20 mouse cellular contexts compared by ENCODE assay signal in the genomic region with DNA sequence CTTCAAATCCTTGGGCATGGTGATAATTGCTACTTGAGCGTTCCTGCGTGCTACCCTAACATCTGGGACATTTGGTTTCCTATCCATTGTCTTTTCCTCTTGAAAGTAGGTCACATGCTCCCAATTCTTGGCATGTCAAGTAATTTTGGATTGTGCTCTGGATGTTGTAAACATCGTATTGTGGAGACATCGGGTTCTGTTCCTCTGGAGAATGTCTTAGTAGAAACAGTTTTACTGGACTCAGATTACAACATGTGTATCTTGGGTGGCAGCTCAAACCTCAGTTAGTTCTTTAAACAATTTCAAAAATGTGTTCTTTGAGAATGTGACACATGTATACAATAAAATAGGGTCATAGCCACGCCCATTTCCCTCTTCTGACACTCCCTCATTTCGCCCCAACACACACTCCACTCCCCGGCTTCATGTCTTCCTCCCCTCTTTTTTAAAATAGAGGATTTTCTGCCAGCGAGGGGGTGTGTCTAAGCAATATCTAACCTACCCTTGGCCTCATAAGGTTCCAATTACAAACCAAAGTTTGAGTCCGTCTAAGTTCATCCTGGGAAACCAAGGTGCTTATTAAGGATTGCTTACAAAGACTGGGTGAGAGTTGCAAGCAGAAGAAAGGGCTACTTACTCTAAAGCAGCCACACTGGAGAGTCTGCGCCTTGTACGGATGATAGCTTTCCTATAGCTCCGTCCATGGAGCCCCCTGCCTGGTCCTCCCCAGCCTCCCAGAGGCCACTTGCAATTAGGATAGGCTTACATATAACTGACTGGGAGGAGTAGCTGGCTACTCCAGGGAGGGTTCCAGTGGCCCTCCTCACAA. TPM values are rescaled to one million over a fixed set of nuclear protein-coding genes. Genes with fewer than 3 reads are reported as not detected.
A peak's percentile ranks its signal among the peaks of the same experiment; 100 is the strongest.
DNase-seq lines count a peak whose midpoint lies in the region; ATAC-seq and TF ChIP-seq lines count a peak whose summit lies in the region.
"Had no signal": no experiment of that assay in that cellular context is flagged by ENCODE, and none has a peak within 500 bp of the region (broad histone marks: within the 10 kb centered on the region; RNA-seq: fewer than 3 reads in every experiment).

No protein-coding gene starts in this region.

- TF ChIP-seq POLR2A in cortical plate, adult 2 months (IDR thresholded peaks at IDR 0.05; ENCODE audit: extremely low read depth, insufficient read depth, low read length) = no peak
- no peak for TF ChIP-seq POLR2A in limb, embryonic 14.5 days (IDR thresholded peaks at IDR 0.05; ENCODE audit: borderline replicate concordance, extremely low read depth, insufficient read depth, insufficient read length)

- H3K4me3 ChIP-seq in forebrain, embryonic 11.5 days (ENCODE audit: low read depth, low read length) = no peak overlapping the region
- no peak overlapping the region for H3K4me3 ChIP-seq in forebrain, postnatal 0 days (ENCODE audit: low read depth, low read length)
- no peak overlapping the region for H3K4me3 ChIP-seq in cortical plate, adult 2 months (ENCODE audit: insufficient read depth, low read length)
- H3K4me3 ChIP-seq in forebrain, embryonic 12.5 days (replicated peaks) = no peak overlapping the region
- no peak overlapping the region for H3K4me3 ChIP-seq in limb, embryonic 14.5 days (replicated peaks; ENCODE audit: low read length)
- H3K4me3 ChIP-seq: heart, embryonic 10.5 days; hindbrain, embryonic 15.5 days; midbrain, embryonic 10.5 days; neural tube, embryonic 13.5 days had no signal

- H3K9ac ChIP-seq in forebrain, embryonic 11.5 days (ENCODE audit: low read length) = no peak overlapping the region
- no peak overlapping the region for H3K9ac ChIP-seq in forebrain, postnatal 0 days
- H3K9ac ChIP-seq in forebrain, embryonic 12.5 days = no peak overlapping the region
- H3K9ac ChIP-seq in limb, embryonic 14.5 days (ENCODE audit: low read depth, low read length, severe bottlenecking) = no peak overlapping the region
- H3K9ac ChIP-seq: hindbrain, embryonic 15.5 days; liver, postnatal 0 days; neural tube, embryonic 13.5 days had no signal

- WGBS in forebrain, embryonic 11.5 days = 63% methylated on average over 12 of the region's 12 CpGs
- 58% methylated on average over 12 of the region's 12 CpGs for WGBS in forebrain, postnatal 0 days
- 62% methylated on average over 12 of the region's 12 CpGs for WGBS in forebrain, embryonic 12.5 days
- WGBS in limb, embryonic 14.5 days = 34% methylated on average over 12 of the region's 12 CpGs

- no peaks in the 10 kb centered on the region for H3K4me1 ChIP-seq in forebrain, embryonic 11.5 days (replicated peaks; ENCODE audit: control insufficient read depth, insufficient read depth, low read length)
- H3K4me1 ChIP-seq in forebrain, postnatal 0 days (ENCODE audit: insufficient read depth) = no peaks in the 10 kb centered on the region
- H3K4me1 ChIP-seq in cortical plate, adult 2 months (ENCODE audit: control insufficient read depth, insufficient read depth, low read length) = peaks cover 5% of the 10 kb centered on the region
- H3K4me1 ChIP-seq in forebrain, embryonic 12.5 days = peaks cover 3% of the 10 kb centered on the region; the same call in 1 of the 2 replicates
- 0 out of 2 replicates have a peak, but pooled peaks cover 9% of the 10 kb centered on the region for H3K4me1 ChIP-seq in limb, embryonic 14.5 days (ENCODE audit: control insufficient read depth, insufficient read depth, low read length)
- H3K4me1 ChIP-seq: hindbrain, embryonic 15.5 days had no signal

- no peak overlapping the region for H3K27ac ChIP-seq in forebrain, embryonic 11.5 days (ENCODE audit: low read depth, low read length)
- H3K27ac ChIP-seq in forebrain, postnatal 0 days (ENCODE audit: low read depth, low read length) = no peak overlapping the region
- 0 out of 2 replicates have a peak overlapping the region, but pooled peaks have one; percentile 23 for H3K27ac ChIP-seq in cortical plate, adult 2 months (ENCODE audit: insufficient read depth, low read length)
- H3K27ac ChIP-seq in forebrain, embryonic 12.5 days = 0 out of 2 replicates have a peak overlapping the region, but pooled peaks have one; percentile 36
- no peak overlapping the region for H3K27ac ChIP-seq in limb, embryonic 14.5 days (replicated peaks; ENCODE audit: low read depth, low read length)
- H3K27ac ChIP-seq: heart, embryonic 10.5 days; hindbrain, embryonic 15.5 days; midbrain, embryonic 10.5 days; neural tube, embryonic 13.5 days had no signal

- intact Hi-C loops in heart, postnatal 25 days (cut with DNase I) = no loop called here

- H3K4me2 ChIP-seq in forebrain, embryonic 11.5 days (ENCODE audit: low read depth, low read length, severe bottlenecking) = no peak overlapping the region
- H3K4me2 ChIP-seq in forebrain, postnatal 0 days (ENCODE audit: low read depth) = no peak overlapping the region
- no peak overlapping the region for H3K4me2 ChIP-seq in forebrain, embryonic 12.5 days
- no peak overlapping the region for H3K4me2 ChIP-seq in limb, embryonic 14.5 days (replicated peaks; ENCODE audit: low read depth, low read length, severe bottlenecking)
- H3K4me2 ChIP-seq: hindbrain, embryonic 15.5 days; neural tube, embryonic 13.5 days had no signal

- no peaks in the 10 kb centered on the region for H3K27me3 ChIP-seq in forebrain, embryonic 11.5 days (ENCODE audit: control insufficient read depth, insufficient read depth, low read length)
- H3K27me3 ChIP-seq in forebrain, postnatal 0 days (ENCODE audit: insufficient read depth, low read length) = no peaks in the 10 kb centered on the region
- H3K27me3 ChIP-seq in forebrain, embryonic 12.5 days = no peaks in the 10 kb centered on the region
- no peaks in the 10 kb centered on the region for H3K27me3 ChIP-seq in limb, embryonic 14.5 days (ENCODE audit: control insufficient read depth, insufficient read depth, low read length)
- H3K27me3 ChIP-seq: hindbrain, embryonic 15.5 days; neural tube, embryonic 13.5 days had no signal

- DNase-seq in forebrain, embryonic 11.5 days (ENCODE audit: low spot score) = no peak
- DNase-seq in forebrain, postnatal 0 days = no peak
- peak; percentile 74 for DNase-seq in limb, embryonic 14.5 days (ENCODE audit: low spot score)
- DNase-seq in cerebellum, postnatal 10 days = no peak
- DNase-seq in heart, postnatal 25 days (ENCODE audit: low spot score) = no peak
- DNase-seq in spleen, postnatal 36 days (ENCODE audit: low spot score in 2 of 2) = no peak
- DNase-seq: gastrocnemius, postnatal 10 days; heart, postnatal 14 days; kidney, adult 2 months; left cerebral cortex, postnatal 4 days; liver, postnatal 0 days; thymus, postnatal 4 days had no signal

- no peak for TF ChIP-seq CTCF in forebrain, postnatal 0 days (IDR thresholded peaks at IDR 0.05; ENCODE audit: low read depth)
- TF ChIP-seq CTCF in cortical plate, adult 2 months (IDR thresholded peaks at IDR 0.05; ENCODE audit: extremely low read depth, insufficient read depth, low read length) = no peak

- H3K36me3 ChIP-seq in forebrain, embryonic 11.5 days (ENCODE audit: control insufficient read depth, insufficient read depth, low read length) = no peaks in the 10 kb centered on the region
- no peaks in the 10 kb centered on the region for H3K36me3 ChIP-seq in forebrain, postnatal 0 days (ENCODE audit: insufficient read depth)
- H3K36me3 ChIP-seq in forebrain, embryonic 12.5 days (replicated peaks) = no peaks in the 10 kb centered on the region
- peaks cover 14% of the 10 kb centered on the region for H3K36me3 ChIP-seq in limb, embryonic 14.5 days (ENCODE audit: control insufficient read depth, insufficient read depth, low read length)
- H3K36me3 ChIP-seq: heart, embryonic 10.5 days; hindbrain, embryonic 15.5 days; midbrain, embryonic 10.5 days; neural tube, embryonic 13.5 days had no signal

- no peaks in the 10 kb centered on the region for H3K9me3 ChIP-seq in forebrain, embryonic 11.5 days (ENCODE audit: control insufficient read depth, low read length)
- no peaks in the 10 kb centered on the region for H3K9me3 ChIP-seq in forebrain, postnatal 0 days (ENCODE audit: low read length)
- no peaks in the 10 kb centered on the region for H3K9me3 ChIP-seq in forebrain, embryonic 12.5 days
- no peaks in the 10 kb centered on the region for H3K9me3 ChIP-seq in limb, embryonic 14.5 days (ENCODE audit: control insufficient read depth, low read length)
- H3K9me3 ChIP-seq: heart, embryonic 10.5 days; hindbrain, embryonic 15.5 days; midbrain, embryonic 10.5 days; neural tube, embryonic 13.5 days had no signal

- 0 out of 2 replicates have a peak, but pooled peaks have one; percentile 33 for ATAC-seq in forebrain, embryonic 11.5 days (replicated peaks; ENCODE audit: low FRiP score)
- no peak for ATAC-seq in forebrain, postnatal 0 days
- no peak for ATAC-seq in forebrain, embryonic 12.5 days (ENCODE audit: low FRiP score)
- ATAC-seq in limb, embryonic 14.5 days (ENCODE audit: low FRiP score, low read depth) = peak; percentile 62; the same call in 1 of the 2 replicates
- ATAC-seq: activated CD4-positive, CD25-positive, alpha-beta regulatory T cell, adult 4 months; liver, postnatal 0 days had no signal

RNA-seq across cellular contexts. Expression of a gene that starts 18.9 kb away (rescaled TPM):
- 0.72 and 1.1 TPM in 2 replicates for polyA plus RNA-seq in forebrain, embryonic 11.5 days (2014; fragmentation: Nextera tagmentation; extraction: Ambion mirVana)
- total RNA-seq in forebrain, postnatal 0 days (2014; rRNA removed) = 6.8 and 12.6 TPM in 2 replicates
- 3.3 and 4.1 TPM in 2 replicates for polyA plus RNA-seq in forebrain, postnatal 0 days (2015; fragmentation: Nextera tagmentation; extraction: Ambion mirVana)
- polyA plus RNA-seq in cortical plate, adult 2 months (2012; rRNA removed) = 3.9 and 4.2 TPM in 2 replicates
- 1.6 and 2.1 TPM in 2 replicates for polyA plus RNA-seq in forebrain, embryonic 12.5 days (2016; fragmentation: Nextera tagmentation; extraction: Ambion mirVana)
- 19.5 and 22.3 TPM in 2 replicates for polyA plus RNA-seq in limb, embryonic 14.5 days (2012; rRNA removed)
- polyA plus RNA-seq in limb, embryonic 14.5 days (2014; fragmentation: Nextera tagmentation; extraction: Ambion mirVana) = 16.0 and 18.1 TPM in 2 replicates
- total RNA-seq in heart, postnatal 25 days (2021) = 1 to 10 TPM; 1.5 to 2.7 TPM
- total RNA-seq: monocyte, adult 5-6 weeks had no signal

Comparison
In these comparisons a context has a peak if more than half of its experiments do, and no peak if none do; other contexts are left out.
1. ATAC-seq: peak in forebrain, embryonic 11.5 days (single experiment) and limb, embryonic 14.5 days (single experiment); none in forebrain, postnatal 0 days (single experiment) and forebrain, embryonic 12.5 days (single experiment).
2. H3K27ac ChIP-seq: peak in cortical plate, adult 2 months (single experiment) and forebrain, embryonic 12.5 days (single experiment); none in forebrain, embryonic 11.5 days (single experiment), forebrain, postnatal 0 days (single experiment) and limb, embryonic 14.5 days (single experiment).